Mouse (Mus musculus): ENCODE results near the gene Gm13420. TPM values are rescaled to one million over a fixed set of nuclear protein-coding genes. Genes with fewer than 3 reads are reported as not detected.
"Not testable (repeated sequence)": the region's sequence is repeated elsewhere in the genome, so short reads cannot be mapped to it uniquely, and the experiment has no call there.

The Gm13420 gene
- total RNA-seq, 2 experiments from 2014 or later = not detected

- no peak for ATAC-seq (replicated peaks; ENCODE audit: low FRiP score, poor library complexity, severe bottlenecking)
These were observed 10.3 kb downstream of the Gm13420 start for GRCm38 (mm10) chr2:29741207-29741606.

DNA sequence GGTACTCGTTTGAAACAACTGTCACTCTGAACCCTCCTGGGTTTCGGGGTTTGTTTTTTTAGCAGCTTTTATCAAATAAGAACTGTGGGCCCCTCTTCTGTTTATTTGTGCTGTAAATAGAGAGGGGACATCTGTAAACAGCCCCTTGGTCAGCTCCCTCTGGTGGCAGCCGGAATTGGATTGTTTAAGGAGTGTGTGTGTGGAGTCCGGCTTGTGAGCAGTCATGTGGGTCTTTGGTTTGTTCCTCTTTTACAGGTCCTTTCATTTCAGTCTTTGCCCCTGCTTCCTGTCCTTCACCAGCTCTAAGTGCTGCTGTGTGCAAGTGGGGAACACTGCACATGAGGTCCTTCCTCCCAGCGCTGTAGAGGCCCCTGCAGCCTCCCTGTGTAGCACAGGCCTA is 12.1 kb downstream of the Gm13420 start:
- no peak for ATAC-seq (replicated peaks; ENCODE audit: low FRiP score, poor library complexity, severe bottlenecking)

- no peak for ATAC-seq (replicated peaks; ENCODE audit: low FRiP score, poor library complexity, severe bottlenecking)
These were observed 12.7 kb downstream of the Gm13420 start for GRCm38 (mm10) chr2:29738799-29739198.

- no peak for ATAC-seq (replicated peaks; ENCODE audit: low FRiP score, poor library complexity, severe bottlenecking)
These were observed 14.1 kb downstream of the Gm13420 start for GRCm38 (mm10) chr2:29737209-29737925.

GRCm38 (mm10) chr2:29735708-29736107 is 15.8 kb downstream of the Gm13420 start:
- no peak for ATAC-seq (replicated peaks; ENCODE audit: low FRiP score, poor library complexity, severe bottlenecking)

- no peak for ATAC-seq (replicated peaks; ENCODE audit: low FRiP score, poor library complexity, severe bottlenecking)
These were observed 18.1 kb downstream of the Gm13420 start for GRCm38 (mm10) chr2:29733348-29733747.

- no peak for ATAC-seq (replicated peaks; ENCODE audit: low FRiP score, poor library complexity, severe bottlenecking)
These were observed 18.9 kb downstream of the Gm13420 start for GRCm38 (mm10) chr2:29732559-29732958.

- ATAC-seq (replicated peaks; ENCODE audit: low FRiP score, poor library complexity, severe bottlenecking) = no peak
These were observed 19.9 kb downstream of the Gm13420 start for GRCm38 (mm10) chr2:29731545-29731944.

- no peak for ATAC-seq (replicated peaks; ENCODE audit: low FRiP score, poor library complexity, severe bottlenecking)
These were observed 22.0 kb downstream of the Gm13420 start for GRCm38 (mm10) chr2:29729500-29729899.

DNA sequence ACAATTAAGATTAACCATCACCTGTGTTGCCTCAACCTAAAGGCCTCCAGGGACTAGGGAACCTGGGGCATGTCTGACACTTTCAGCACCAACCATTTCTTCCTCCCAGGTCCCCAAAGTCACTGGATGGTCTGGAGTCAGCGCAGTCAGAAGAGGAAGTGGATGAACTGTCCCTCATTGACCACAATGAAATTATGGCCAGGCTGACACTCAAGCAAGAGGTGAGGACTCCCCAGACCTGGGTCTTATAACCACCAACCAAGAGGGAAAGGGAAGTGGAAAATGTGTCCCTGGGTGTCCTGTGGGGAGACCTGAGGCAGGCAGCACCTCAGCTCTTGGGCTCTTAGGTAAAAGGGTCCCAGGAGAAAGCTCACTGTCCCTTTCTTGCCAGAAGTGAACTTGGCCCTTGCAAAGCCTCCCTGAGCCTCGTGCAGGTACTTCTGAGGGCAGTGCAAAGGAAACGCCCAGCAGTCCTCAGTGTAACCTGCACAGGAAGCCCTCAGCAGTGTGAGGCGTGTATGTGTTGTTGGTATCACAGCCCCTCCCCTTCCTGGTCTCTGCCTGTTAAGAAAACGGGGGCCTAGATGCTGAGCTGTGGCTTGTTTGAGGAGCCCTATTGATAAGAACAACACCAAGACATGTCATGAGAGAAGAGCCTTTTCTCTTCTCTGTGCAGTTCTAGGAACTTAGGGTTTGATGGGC is 26.7 kb downstream of the Gm13420 start:
- ATAC-seq (replicated peaks; ENCODE audit: low FRiP score, poor library complexity, severe bottlenecking) = no peak

GRCm38 (mm10) chr2:29723132-29723531 is 28.4 kb downstream of the Gm13420 start:
- no peak for ATAC-seq (replicated peaks; ENCODE audit: low FRiP score, poor library complexity, severe bottlenecking)

DNA sequence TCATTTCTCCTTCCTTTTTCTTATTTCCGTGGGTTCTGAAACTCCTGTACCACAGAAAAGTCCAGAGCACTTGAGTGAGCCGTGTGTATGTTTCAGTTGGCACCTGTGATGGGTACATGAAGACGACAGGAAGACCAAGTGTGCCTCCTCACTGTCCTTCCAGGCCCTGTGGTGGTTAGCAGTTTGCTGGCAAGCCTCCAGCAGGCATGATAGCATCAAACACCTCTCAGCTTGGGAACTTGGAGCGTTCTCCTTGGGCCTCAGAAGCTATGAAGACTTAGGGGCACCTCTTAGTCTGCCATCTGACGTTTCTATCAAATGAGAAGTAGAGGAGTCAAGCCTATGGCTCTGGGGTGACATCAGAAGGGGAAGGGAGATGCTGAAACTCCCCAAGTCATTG is 32.9 kb downstream of the Gm13420 start:
- no peak for ATAC-seq (replicated peaks; ENCODE audit: low FRiP score, poor library complexity, severe bottlenecking)

DNA sequence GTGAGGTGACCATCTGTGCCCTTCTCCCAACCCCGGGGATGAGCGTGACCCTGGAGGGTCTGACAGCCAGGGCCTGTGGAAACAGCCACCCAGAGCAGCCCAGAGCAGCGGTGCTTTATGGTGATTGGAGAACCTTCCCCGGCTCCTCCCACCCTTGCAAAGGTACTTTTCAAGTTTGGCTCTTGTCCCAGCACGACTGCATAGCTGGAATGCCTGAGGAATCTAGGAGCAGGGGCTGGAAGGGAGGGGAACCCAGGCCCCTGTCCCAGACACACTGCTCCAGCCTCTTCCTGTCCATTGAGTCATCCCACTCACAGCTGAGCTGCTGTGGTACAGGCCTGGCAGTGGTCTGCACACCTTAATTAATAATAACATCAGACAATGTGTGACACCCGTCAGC is 34.8 kb downstream of the Gm13420 start:
- ATAC-seq (replicated peaks; ENCODE audit: low FRiP score, poor library complexity, severe bottlenecking) = no peak

DNA sequence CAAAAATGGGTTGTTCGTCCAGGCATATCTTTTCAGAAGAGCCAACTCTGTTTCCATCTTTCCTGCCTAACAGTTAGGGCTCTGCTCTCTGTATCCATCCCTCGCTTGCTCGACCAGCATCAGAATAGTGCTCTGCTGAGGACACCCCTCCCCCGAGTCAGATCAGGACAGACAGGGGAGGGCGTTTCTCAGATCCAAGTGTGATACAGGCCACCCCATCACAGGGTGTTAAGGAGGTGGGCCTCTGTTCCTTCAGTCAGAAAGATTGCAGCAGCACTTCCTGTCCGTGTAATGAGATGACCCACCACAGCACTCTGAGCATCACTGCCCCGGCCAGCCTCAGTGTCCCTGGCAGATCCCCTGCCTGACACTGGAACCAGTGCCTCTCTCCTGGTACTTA is 35.3 kb downstream of the Gm13420 start:
- ATAC-seq (replicated peaks; ENCODE audit: low FRiP score, poor library complexity, severe bottlenecking) = no peak

DNA sequence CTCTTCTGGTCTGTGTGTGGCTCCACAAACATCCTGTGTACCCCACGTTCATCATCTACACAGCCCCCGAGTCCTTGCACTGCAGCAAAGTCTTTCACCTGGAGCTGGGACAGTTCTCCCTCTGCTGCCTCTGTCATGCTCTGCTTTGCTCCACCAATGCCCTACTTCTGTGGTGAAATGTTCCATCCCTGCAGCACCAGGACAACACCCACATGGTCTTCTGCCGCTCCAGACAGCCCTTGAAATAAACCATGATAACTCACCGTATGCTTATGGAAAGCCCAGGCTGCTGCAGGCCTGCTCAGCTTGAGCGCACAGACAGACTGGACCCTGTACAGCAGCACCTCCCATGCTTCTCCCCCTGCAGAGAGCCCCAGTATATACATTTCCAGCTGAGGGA is 37.4 kb downstream of the Gm13420 start:
- ATAC-seq (replicated peaks; ENCODE audit: low FRiP score, poor library complexity, severe bottlenecking) = no peak

DNA sequence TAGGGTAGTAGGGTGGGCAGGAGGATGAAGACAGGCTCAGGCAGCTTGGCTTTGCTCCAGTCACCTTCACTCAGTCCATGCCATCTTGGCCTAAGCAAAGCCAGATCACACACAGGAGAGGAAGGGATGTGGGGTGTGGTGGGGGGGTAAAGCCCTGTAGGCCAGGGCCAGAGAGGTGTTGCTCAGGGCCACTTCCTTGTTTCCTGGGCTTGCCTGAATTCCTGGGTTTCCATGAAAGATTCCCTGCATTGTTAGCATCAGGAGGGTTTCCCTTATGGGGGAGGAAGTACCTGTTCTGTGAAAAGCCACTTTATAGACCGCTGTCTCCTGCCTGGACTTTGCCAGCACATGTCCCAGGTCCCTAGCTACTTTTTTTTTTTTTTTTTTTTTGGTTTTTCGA is 38.0 kb downstream of the Gm13420 start:
- no peak for ATAC-seq (replicated peaks; ENCODE audit: low FRiP score, poor library complexity, severe bottlenecking)

GRCm38 (mm10) chr2:29711877-29712276 is 39.6 kb downstream of the Gm13420 start:
- no peak for ATAC-seq (replicated peaks; ENCODE audit: low FRiP score, poor library complexity, severe bottlenecking)

DNA sequence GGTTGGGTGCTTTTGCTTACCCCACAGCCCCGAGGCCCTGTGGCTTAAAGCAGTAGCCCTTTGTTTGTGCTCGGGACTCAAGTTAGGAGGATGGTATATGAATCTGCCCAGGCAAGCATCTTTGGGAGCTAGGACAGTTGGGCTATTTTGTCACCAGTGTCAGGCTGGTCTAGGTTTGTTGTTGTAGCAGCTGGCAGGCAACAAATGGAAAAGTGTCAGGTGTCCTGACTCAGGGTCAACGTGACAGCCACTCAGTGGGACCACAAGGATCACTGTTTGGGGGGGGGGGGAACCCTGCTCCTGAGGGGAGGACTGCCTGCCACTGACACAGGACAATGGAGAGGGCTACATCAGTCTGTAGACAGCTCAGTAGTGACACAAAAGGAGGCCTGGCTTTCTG is 40.4 kb downstream of the Gm13420 start:
- no peak for ATAC-seq (replicated peaks; ENCODE audit: low FRiP score, poor library complexity, severe bottlenecking)

DNA sequence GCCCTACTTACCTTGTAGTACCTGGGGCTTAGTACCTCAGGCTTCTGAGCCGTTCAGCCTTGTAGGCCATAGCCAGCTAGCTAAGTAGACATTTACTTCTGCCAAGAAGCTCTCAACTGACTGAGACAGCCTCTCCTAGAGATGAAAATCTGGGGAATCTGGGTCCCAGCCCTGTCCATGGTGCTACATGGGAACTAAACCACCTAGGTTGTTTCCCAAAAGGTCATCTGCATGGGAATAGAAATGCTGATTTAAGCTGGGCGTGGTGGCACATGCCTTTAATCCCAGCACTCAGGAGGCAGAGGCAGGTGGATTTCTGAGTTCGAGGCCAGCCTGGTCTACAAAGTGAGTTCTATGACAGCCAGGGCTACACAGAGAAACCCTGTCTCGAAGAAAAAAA is 43.3 kb downstream of the Gm13420 start:
- ATAC-seq (replicated peaks; ENCODE audit: low FRiP score, poor library complexity, severe bottlenecking) = not testable (repeated sequence)

GRCm38 (mm10) chr2:29707731-29708130 is 43.8 kb downstream of the Gm13420 start:
- ATAC-seq (replicated peaks; ENCODE audit: low FRiP score, poor library complexity, severe bottlenecking) = no peak

Data from erythroid progenitor cell, adult 5-6 weeks (primary cell).